Comparison of ENCODE assay signal across 9 mouse cellular contexts in genomic region chr16:51937298-51937697, GRCm38 (mm10).
DNase-seq lines count a peak whose midpoint lies in the region; ATAC-seq lines count a peak whose summit lies in the region.
"Had no signal": no experiment of that assay in that cellular context is flagged by ENCODE, and none has a peak within 500 bp of the region (broad histone marks: within the 10 kb centered on the region; RNA-seq: fewer than 3 reads in every experiment).

No protein-coding gene starts in this region.

- H3K9me3 ChIP-seq in neural tube, embryonic 14.5 days (ENCODE audit: control insufficient read depth, low read length) = no peaks in the 10 kb centered on the region

- H3K4me1 ChIP-seq in neural tube, embryonic 14.5 days (ENCODE audit: control insufficient read depth, insufficient read depth, low read length) = no peaks in the 10 kb centered on the region

- no peak overlapping the region for H3K4me3 ChIP-seq in neural tube, embryonic 14.5 days (ENCODE audit: low read depth, low read length)

- DNase-seq in neural tube, embryonic 10.5 days (ENCODE audit: extremely low spot score, low spot score) = no peak
- peak; percentile 31 to 43 for DNase-seq in frontal cortex, postnatal 10 days (ENCODE audit: low spot score in 2 of 2)
- DNase-seq in left cerebral cortex, adult 8-10 months (ENCODE audit: low spot score in 2 of 2) = peak; percentile 15 to 28
- DNase-seq in heart, postnatal 14 days = no peak
- DNase-seq in thymus, postnatal 14 days = no peak
- DNase-seq in kidney, adult 11 months = no peak

- H3K27ac ChIP-seq in neural tube, embryonic 14.5 days (ENCODE audit: low read depth, low read length) = no peak overlapping the region
- H3K27ac ChIP-seq: kidney, postnatal 0 days had no signal

- 76% methylated on average over 9 of the region's 9 CpGs for WGBS in neural tube, embryonic 14.5 days

- no peak overlapping the region for H3K4me2 ChIP-seq in neural tube, embryonic 14.5 days (ENCODE audit: low read depth, low read length)

- H3K27me3 ChIP-seq in neural tube, embryonic 14.5 days (ENCODE audit: control insufficient read depth, insufficient read depth, low read length) = no peaks in the 10 kb centered on the region

- intact Hi-C loops in heart, postnatal 14 days (cut with DNase I) = no loop called here

- no peaks in the 10 kb centered on the region for H3K36me3 ChIP-seq in neural tube, embryonic 14.5 days (ENCODE audit: control insufficient read depth, insufficient read depth, low read length)

- peak; percentile 71; the same call in 1 of the 2 replicates for ATAC-seq in neural tube, embryonic 14.5 days (ENCODE audit: low read depth)
- no peak for ATAC-seq in inflammation-experienced regulatory T-cells, adult 6 months

- no peak overlapping the region for H3K9ac ChIP-seq in neural tube, embryonic 14.5 days (replicated peaks; ENCODE audit: low read depth, low read length)

Comparison
In these comparisons a context has a peak if more than half of its experiments do, and no peak if none do; other contexts are left out.
1. DNase-seq: peak in frontal cortex, postnatal 10 days (2 of 2) and left cerebral cortex, adult 8-10 months (2 of 2); none in neural tube, embryonic 10.5 days (single experiment), heart, postnatal 14 days (0 of 2), thymus, postnatal 14 days (single experiment) and kidney, adult 11 months (single experiment).